Mouse (Mus musculus): ENCODE data around the gene AW549877.

The AW549877 gene

DNA sequence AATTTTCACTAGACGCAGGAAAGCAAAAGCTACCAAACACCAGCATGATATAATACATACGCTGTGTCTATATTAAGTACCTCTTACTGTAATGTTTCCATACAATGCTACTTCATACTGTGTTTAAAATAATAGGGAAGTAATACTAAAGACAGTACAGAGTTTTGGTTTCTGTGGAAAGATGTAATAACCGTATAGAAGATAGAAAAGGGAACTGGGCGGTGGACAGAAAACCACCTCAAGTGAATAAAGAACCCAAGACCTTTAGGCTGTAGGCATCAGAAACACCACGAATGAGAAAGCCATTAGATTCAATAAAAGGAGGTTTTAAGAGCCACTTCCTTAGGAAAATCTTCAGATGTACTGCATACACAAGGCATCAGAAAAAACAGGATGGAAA lies 12.8 kb downstream of the AW549877 start:
- DNase-seq, result no peak

- no peak for DNase-seq
These were observed 15.7 kb downstream of the AW549877 start for GRCm38 (mm10) chr15:3979871-3980270.

DNA sequence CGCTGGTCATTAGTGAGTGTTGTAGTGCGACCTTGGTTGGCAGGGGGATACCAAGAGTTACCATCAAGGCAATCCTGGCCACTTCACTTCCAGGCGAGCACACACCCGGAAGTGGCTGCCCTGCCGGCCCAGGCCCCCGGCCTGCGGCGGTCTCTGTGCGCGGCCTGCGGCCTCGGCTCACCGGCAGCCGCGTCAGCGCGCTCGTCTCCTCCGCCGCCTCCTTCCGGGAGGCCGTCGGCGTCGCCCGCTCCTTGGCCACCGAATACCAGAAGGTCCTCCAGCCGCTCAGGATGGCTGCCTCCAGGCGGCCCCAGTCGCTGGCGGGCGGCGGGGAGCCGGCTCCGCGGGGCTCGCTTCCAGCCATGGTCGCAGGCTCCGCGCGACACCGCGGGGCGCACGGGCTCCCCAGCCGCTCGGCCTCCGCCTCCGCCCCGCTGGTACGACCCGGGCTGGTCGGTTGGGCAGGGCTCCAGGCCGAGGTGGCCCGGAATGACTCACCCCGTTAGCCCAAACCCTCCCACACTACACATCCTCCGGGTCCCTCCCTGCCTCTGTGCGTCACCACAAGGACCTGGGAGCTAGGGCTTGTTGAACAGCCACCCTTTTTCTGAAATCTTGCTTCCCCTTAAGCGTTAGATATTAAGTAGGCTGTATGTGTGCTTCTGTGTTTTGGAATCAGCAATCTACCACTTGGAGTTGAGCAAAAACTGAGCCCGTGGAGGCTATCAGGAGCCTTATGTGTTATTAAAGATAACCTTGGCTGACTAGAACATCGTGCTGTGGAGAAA lies 16.3 kb downstream of the AW549877 start, which contains the start of gene Fbxo4:
Gene Fbxo4, minus strand, starts transcription at position 513 of the 788 bp plus-strand sequence.
- peak; percentile 62 for DNase-seq

- DNase-seq, result no peak
These were observed 17.3 kb downstream of the AW549877 start for GRCm38 (mm10) chr15:3978279-3978678.

DNA sequence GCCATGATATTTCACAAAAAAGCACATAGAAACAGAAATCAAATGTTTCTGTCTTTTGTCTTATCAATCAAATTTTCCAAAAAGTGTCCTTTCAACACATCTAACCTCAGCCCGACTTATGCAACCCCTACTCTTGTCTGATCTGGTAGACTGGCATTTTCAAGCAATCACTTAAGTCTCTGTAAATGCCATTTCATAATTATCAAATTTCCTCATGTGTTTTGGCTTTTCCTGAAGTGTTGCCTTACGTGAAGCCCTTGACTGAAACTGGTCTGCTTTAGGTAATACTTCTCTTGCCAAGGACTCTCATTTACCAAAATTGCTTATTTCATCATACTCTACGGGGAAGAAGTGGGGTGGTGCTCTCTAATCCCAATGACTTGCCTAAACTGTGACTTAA lies 22.2 kb downstream of the AW549877 start:
- DNase-seq, result no peak

GRCm38 (mm10) chr15:3970193-3970592 lies 25.4 kb downstream of the AW549877 start:
- no peak for DNase-seq

DNA sequence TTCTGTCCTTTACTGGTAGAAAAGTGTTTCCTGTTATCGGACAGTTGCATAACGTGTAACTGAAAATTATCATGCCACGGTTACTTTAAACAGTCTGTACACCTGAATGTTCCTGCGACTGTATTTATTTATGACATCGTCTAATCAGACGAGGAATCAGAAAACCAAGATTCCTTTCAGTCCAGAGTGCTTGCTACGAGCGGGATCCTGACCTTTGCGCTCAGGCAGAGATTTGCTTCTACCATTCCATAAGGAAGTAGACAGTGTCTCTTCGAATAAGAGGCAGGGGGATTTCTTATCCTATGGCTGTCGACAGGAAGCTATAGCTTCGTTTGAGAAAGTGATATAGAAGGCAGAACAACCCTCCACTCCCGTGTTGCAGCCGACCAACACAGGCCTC lies 25.8 kb downstream of the AW549877 start:
- no peak for DNase-seq

- no peak for DNase-seq
These were observed 33.3 kb downstream of the AW549877 start for GRCm38 (mm10) chr15:3962251-3962650.

- no peak for DNase-seq
These were observed 35.5 kb downstream of the AW549877 start for GRCm38 (mm10) chr15:3960094-3960493.

DNA sequence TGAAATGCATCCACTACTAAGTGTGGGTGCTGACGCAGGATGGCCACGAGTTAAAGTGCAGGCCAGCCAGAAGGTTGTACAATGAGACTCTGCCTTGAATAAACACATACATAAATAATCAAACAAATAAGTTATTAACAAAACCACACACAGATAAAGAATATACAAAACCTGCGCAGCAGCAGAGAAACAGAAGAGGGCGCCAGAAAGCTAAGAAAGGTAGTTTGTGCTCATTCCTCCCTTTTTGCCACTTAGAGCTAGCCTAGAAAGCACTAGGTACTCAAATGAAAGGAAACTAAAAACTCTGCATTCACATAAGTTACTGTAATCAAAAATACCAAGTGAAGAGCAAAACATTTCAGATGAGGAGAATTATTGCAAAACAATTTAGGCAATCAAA lies 37.6 kb downstream of the AW549877 start:
- DNase-seq, result peak; percentile 43

GRCm38 (mm10) chr15:3954971-3955370 lies 40.6 kb downstream of the AW549877 start:
- DNase-seq, result no peak

- no peak for DNase-seq
These were observed 57.4 kb downstream of the AW549877 start for GRCm38 (mm10) chr15:3938132-3938531.

DNA sequence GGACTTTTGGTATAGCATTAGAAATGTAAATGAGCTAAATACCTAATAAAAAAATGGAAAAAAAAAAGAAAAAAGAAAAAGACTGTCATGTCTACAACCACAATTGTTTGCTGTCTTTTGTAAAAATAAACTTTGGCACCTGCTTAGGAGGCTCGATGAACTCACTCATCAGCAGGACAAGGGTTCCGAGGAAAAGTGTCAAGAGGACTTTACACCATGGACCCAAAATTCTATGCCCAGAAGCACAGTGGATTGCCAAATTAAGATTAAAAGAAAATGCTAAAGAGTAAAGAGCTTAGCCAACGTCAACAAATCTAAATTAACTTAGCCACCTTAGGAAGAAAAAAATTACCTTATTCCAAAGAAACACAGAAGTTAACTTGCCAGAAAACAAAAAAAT lies 59.5 kb downstream of the AW549877 start:
- DNase-seq, result no peak

- DNase-seq, result no peak
These were observed 62.1 kb downstream of the AW549877 start for GRCm38 (mm10) chr15:3933466-3933865.
